Mouse (Mus musculus) lung, postnatal 36 days (tissue): ENCODE data around the gene Grk6.
"Not testable (repeated sequence)": the region's sequence is repeated elsewhere in the genome, so short reads cannot be mapped to it uniquely, and the experiment has no call there.

Experiments used
- DNase-seq: peaks from one replicate; pipeline ENCODE4 v3.0.0; 2022; ENCODE audit warnings: mixed read lengths

Gene Grk6

DNA sequence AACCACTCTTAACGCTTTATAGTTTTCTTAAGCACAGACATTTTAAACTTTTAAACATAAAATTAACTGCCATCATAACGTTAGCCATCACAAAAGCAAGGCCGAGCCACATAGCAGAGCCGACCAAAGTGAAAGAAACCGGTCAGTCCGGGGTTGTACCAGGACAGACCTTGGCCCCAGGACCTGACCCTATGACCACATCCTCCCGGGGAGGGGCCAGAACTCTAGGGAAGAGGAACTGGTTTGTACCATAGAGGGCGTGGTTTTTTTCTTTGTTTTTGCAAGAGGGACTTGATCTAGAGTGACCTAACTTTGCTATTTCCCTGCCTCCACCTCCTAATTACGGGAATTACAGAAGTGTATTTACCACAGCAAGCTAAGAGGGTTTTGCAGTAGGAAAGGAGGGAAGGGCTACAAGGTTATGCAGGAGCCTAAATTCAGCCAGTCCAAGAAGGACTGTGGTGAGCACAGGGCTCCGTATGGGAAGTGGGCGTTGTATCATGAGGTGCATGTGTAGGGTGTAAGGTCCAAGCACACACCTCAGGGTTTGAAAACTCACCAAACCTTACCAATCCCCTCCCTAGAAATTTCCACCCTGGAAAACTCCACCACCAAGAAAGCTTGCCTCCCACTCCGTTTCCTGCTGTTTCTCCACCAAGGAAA lies 15.5 kb upstream of the Grk6 start:
- DNase-seq, result peak; percentile 93

DNA sequence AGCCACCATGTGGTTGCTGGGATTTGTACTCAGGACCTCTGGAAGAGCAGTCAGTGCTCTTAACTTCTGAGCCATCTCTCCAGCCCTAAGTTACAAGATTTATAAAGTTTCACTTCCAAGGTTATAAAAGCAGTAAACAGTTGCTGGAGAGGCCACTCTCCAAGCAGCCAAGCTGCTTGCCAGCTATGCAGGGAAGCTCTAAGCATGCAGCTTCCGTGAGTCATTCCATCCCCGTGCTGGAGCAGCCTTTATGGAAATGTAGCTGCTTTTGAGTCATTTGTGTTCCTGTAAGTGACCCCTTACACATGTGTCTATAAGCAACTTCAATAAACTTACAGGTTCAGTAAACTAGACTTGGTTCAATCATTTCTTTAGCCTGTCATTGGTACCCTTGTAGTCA lies 14.3 kb upstream of the Grk6 start:
- no peak for DNase-seq

DNA sequence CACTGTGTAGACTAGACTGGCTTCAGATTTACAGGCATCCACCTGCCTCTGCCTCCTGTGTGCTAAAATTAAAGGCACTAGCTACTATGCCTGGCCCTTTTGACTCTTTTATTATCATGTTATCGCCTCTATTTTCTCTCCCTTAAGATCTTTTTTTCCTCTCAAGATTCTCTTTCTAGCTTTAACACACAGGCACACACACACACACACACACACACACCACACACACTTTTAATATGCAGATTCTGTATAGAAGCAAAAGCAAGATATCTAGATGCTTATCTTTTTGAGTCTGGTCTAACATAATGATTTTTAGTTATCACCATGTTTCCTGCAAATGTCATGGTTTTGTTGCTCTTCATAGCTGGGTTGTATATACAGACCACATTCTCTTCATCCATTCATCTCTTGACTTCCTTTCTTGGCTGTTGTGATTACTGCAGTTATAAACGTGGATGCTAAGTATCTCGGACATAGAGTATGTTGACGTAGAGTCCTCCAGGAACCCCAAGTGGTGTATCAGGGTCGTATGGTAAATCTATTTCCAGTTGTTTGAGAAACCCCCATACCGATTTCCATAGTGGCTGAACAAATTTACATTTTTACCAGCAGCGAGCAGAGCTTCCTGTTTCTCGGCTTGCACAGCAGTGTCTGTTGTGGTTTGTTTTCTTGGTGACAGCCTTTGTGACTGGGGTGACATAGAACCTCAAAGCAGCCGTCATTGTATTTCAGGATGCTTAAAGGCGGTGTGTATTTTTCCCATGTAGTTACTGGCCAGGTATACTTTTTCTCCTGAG lies 12.8 kb upstream of the Grk6 start:
- DNase-seq, result peak; percentile 59

DNA sequence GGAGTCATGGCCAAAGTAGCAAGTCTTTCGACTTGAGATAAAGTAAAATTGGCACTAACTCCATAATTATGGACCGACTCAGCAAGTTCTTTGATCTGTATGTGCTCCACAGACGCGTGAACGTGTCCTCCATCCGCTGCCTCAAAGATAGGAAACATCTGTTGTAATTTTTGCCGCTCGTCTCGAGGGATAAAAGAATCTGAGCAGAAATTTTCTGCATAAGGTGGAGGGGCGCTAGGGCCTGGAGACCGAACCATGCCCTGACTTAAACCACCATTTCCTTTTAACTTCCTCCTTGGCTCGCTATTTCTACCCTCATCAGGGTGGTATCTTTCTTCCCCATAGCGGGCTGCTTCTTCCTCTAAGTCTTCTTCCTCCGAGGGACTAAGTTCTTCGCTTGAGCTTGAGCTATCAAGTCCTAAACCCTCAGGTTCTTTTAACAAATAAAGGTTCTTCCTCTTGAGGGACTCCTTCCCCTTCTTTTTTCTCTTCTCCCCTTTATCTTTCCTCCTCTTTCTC lies 7.7 kb upstream of the Grk6 start:
- not testable (repeated sequence) for DNase-seq

DNA sequence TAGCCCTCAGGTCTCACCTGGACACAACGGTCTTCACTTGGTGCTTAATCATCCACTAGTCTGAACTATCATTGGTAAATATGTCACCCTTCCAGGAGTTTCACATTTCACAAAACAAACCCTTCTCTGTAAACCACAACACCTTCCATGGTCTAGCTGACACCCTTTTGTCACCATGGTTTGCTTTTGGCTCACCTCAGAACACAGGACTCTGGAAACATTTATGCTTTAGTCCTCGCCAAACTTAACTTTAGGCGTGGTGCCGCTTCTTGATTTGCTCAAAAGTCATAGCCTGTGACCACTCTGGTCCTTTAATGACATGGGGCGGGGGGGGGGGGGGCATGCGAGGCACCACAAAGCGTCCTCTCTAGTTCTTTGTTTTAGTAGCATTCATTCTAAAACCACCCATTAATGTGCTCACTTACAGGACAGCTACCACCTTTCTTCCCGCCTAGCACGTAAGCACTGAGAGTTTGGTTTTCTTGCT lies 1.0 kb upstream of the Grk6 start:
- DNase-seq, result no peak

DNA sequence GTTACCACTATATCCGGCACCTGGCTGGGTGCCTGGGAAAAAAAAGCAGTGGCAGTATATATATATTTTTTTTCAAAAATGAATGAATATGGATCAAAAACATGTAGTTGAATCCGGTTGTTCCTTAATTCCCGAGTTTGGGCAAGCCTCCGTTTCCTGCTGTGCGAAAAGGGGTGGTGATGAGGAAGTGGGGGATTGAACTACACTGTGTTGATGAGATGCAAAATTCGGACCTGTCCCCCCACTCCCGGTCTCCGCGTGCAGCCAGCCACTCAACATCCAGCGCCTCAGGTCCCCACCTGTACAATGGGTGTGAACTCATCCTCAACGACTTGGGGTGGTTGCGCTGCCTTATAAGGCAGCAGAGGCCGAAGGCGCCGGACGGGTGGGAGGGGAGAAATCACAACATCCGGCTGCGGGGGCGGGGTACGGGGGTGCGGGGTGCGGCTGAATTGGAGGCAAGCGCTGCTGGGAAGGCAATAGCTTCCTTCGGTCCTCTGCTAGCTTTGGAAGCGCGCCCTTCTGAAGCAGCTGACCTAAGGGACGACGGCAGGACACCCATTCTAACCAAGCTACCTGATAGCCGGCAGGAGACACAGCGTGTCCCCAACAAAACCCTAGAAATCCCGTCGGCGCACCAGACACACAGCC lies 461 bp upstream of the Grk6 start:
- peak; percentile 90 for DNase-seq

DNA sequence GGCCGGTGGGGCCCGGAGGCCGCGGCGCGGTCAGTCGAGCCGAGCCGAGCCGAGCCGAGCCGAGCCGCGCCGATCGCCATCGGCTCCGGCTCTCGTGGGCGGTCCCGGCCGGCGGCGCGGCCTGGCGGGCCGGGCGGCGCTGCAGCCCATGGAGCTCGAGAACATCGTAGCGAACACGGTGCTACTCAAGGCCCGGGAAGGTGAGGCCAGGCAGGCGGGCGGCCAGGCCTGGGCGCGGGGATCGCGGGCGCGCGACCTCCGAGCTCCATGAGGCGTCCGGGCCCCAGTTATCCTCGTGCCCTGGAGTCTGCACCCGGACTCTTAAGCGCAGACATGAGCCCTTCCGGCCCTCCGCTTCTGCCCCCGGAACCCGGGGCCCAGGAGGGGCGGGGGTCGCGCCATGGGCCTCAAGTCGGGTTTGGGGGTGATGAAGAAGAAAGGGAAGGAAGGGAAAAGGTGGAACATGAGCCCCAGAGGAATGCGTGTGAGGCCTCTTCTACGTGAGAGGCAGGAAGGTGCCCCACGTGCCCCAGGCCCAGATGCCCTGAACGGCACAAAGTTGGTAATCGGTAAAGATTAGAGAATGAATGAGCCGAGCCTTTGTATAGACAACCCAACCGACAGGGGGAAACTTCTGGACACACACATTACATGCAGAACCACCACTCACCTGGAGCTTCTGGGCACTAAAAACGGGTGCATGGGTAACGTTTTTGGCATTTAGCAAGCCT lies 654 bp downstream of the Grk6 start:
- DNase-seq, result no peak

DNA sequence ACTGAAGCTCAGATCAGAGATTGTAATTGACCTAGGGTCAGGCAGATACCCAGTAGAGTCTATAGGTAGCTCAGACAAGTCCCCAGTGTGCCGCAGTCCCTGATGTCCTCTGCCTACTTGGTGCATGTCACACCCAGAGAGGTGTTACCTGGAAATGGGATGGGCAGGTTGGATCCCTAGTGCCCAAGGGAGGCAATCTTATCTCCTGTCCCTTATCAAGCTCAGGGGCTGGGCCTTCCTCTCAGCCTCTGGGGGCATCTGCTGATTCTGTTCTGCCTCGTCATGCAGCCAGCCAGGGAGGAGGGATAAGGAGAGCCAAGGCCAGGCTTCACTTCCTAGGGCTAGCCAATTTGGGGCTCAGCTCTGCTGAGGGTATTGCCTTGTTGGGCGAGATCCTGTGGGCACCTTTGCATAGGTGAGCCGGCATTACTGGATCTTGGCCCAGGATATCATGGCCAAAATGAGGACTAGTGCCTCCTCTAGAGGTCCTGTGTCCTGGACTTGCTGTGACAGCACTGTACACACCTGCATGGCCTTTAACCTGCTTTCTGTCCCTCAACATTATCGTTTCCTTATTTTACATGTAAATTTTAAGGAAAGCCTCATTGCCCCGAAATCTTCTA lies 1.7 kb downstream of the Grk6 start:
- DNase-seq, result no peak

DNA sequence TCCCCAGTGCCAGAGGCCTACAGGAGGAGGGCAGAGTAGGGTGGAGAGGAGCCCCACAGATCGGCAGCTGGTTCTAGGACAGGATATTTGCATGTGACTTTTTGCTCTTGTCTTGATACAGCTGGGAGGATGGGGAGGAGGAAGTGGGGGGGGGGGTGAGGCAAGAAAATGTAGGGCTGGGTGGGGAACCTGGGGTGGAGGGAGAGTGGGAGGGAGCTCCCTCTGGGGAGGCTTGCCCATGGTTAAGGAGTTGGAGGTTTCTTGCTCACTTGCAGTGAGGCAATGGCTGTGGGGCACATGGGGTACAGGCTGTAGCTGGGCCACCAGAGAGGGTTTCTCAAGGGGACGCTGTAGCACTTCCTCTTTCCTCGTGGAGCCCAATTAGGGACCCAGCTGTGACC lies 2.7 kb downstream of the Grk6 start:
- DNase-seq, result peak; percentile 70

DNA sequence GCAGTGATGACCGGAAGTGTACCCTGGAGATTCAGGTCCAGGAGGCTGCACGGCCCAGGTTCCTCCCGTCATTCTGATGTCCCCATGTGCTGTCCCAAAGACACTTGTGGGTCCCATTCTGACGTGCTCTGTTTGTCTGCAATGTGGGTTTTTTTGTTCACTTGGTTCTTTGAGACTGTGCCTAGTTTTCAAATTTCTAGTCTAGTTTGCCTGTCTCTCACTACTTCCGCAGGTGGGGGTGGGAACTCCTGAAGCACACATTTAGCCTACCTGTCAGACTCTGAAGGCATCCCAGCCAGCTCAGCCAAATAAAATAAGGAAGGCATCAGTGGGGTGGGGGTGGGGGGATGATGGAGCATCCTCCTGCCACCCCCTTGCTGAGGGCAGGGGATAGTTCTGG lies 3.3 kb downstream of the Grk6 start:
- no peak for DNase-seq

DNA sequence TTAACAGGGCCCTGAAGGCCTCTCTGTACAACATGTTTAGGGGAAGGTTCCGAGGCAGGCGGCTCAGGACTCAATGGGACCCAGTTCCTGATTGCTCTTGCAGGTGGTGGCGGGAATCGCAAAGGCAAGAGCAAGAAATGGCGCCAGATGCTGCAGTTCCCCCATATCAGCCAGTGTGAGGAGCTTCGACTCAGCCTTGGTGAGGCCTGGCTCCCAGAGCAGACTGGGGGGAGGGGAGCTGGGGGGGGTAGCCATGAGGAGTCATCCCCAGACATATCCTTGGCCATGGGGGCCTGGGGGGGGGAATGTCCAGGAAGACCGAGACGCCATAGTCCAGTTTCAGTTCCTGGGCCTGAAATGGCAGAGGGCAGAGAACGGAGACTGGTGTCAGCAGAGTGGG lies 4.3 kb downstream of the Grk6 start:
- DNase-seq, result no peak

DNA sequence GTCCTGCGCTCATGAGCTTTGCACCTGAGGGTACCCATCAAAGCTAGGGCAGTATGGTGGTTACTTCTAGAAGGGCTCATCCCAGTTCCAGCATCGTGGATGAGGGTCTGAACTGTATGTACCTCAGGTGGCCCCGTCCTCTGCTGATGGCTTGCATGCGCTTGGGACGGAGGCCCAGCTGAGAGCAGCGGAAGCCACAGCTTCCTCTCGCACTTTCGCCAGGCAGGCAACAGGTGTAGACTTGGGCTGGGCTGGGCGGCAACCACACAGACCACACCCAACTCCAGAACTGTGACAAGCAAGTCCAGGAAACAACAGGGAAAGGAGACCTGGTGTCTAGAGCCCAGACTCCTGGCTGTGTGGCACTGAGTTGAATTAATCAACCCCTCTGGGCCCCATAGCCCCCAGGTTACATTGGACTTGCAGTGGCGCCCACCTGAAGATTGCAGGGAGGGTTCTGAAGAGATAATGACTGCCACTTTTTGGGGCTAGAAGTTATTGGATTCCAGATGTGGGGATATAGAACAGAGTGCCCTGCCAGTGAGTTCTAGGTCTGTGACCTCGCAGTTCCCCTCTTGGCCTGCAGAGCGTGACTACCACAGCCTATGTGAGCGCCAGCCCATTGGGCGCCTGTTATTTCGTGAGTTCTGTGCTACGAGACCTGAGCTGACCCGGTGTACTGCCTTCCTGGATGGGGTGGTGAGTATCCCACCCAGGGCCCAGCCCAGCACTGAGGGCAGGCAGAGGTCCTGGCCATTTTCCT lies 5.0 kb downstream of the Grk6 start:
- peak; percentile 59 for DNase-seq

DNA sequence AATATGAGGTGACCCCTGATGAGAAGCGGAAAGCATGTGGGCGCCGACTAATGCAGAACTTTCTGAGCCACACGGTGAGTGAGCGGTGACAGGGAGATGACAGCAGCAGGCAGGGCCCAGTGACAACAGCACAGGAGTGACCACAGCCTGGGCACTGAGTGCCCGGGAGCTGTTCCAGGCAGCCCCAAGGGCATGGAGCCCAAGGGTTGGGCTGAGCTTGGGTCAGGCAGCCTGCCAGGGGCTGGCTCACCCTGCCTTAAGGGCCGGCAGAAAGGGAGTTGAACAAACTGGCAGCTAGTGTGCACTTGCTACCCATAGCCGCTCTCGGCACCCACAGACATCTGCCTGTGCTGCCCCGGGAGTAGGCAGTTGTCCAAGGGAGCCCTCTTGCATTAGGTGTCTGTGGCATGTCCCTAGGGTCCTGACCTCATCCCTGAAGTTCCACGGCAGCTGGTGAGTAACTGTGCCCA lies 5.7 kb downstream of the Grk6 start:
- DNase-seq, result peak; percentile 65

DNA sequence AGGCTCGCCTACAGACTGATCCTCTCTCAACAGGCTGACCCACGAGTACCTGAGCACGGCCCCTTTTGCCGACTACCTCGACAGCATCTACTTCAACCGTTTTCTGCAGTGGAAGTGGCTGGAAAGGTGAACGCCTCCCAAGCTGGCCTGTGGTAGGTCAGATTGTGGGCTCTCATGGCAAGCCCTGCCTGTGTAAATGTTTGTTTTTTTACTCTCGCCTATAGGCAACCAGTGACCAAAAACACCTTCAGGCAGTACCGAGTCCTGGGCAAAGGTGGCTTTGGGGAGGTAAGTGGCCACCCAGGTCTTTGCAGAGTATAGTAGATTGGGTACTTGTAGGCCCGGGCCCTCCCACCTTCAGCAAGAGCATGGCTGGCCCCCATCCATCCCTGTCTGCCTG lies 6.4 kb downstream of the Grk6 start:
- peak; percentile 44 for DNase-seq

DNA sequence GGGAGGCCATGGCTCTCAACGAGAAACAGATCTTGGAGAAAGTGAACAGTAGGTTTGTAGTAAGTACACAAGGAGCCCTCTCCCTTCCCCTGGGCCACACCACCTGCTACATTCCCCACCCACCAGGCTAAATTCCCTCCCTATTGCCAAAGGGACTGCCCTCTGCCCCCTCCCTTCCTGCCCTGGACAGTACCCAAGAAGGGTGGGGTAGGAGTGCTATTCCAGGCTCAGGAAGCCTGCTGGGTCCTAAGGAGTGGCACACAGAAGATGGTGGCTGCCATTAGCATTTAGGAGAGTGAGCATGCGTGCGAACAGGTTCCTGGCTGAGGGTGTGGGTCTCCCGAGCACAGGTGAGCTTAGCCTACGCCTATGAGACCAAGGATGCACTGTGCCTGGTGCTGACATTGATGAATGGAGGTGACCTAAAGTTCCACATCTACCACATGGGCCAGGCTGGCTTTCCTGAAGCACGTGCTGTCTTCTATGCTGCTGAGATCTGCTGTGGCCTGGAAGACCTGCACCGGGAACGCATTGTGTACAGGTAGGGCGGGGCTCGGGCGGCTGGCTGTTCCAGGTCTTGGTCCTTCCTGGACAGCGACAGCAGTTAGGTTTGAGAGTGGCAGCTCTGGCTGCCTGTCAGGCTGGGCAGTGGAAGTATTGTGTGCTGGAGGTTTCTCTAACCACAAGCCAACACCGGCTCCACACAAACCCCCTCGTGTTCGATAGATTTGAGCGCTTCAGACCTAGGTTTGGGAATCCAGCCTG lies 7.1 kb downstream of the Grk6 start:
- peak; percentile 78 for DNase-seq

DNA sequence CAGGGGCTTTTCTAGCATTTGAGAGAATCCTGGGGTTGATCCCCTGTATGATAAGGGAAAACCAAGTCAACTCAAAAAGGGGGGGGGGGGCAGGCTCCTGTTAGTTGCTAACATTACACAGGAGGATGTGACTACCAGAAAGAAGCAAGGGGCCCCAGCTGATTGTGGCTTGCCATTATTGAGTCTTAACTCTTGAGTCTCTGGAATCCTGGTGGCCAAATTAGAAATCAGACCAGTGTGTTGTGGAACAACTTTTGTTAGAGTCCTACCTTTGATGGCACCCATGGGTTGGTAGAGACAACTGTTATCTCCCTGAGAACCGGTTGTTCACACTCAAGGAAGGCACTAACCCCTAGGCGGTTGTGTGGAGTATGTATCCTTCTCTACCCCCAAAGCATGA lies 18.1 kb downstream of the Grk6 start:
- DNase-seq, result no peak

DNA sequence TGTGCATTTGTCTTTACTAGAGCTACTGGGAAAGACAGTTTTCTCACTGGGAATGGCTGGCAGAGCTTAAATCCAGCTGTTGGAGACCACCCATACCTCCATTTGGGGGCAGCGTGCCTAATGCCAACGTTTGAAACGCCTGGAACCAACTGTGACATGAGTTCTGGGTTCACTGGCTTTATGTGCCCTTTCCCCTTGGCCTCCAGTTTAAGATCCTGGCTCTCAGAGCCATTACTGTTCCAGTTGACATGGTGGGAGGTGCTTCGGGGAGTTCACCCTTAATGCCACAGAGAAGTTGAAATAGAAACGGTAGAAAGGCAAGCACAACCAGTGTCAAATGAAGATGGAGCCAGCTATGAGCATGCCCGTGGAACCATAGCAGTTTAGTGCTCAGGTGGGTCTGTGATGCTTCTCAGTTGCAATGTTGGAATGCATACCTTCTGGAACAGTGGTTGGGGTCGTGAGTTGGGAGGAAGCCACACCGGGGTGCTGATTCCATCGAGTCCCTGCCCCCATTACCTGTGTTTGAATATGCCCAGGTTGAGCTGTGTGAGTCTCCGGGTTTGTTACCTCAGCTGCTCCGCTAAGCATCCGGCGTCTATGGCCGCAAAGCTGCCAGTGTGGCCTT lies 18.6 kb downstream of the Grk6 start:
- DNase-seq, result no peak

DNA sequence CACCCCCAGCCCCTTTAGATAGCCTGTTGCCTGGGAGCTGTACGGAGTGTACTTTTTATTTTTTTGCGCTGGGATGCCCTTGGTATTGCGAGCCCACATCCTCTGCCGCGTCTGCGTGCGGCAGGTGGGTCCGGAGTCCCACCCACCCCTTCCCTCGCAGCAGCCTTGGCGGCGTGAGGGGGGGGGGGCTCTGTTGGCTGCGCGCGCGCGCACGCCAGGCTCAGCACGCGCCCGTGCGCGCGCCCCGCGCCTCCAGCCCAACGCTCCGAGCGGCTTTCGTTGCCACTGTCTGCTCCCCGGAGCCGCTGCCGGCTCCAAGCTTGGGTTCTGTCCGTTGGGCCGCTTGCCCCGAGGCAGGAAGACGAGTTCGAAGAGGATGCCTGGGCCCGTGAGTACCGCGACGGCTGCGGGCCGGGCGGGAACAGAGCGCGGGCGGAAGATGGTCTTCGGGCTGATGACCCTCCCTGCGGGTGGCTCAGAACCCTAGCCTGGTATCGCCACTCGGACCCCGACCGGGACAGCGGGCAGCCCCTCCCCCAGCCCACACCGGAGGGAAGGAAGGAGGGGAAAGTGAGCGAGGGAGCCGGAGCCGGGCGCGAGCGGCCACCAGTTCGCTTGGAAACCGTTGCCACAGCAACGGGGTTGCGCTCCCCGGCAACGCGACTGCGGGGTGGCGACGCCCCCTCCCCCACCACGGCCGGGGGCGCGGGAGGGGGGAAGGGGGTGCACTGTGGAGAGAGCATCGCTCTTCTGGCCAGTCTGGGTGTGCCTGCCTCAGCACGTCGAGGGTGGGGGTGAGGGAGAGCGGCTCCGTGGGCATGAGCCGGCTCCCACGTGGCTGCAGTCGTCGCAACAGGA lies 19.4 kb downstream of the Grk6 start, which contains the start of gene Prr7:
TSS of gene Prr7 (plus strand) at position 241 of the 858 bp plus-strand sequence.
- peak; percentile 31 for DNase-seq

DNA sequence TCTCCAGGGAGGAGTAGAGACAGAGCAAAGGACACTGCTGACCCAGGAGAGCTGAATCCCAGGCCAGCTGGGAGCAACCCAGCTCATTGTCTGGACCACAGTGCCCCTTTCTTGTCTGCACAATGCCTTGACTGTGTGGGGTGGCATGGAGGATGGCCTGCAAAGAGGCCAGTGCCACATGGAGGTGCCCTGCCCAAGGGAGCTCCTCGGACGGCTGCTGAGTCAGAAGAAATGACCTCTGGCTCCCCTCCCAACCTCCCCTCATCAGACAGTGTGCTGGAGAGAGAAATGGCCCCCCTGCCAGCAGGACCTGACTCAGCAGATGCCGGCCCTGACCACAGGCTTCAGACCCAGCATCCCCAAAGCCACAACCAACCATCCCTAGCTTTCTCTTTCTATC lies 20.3 kb downstream of the Grk6 start:
- no peak for DNase-seq
